Mouse (Mus musculus): ENCODE measurements around the gene Shroom2. TPM values are rescaled to one million over a fixed set of nuclear protein-coding genes. Genes with fewer than 3 reads are reported as not detected.

Gene Shroom2
- 294 and 337 TPM in 2 replicates for total RNA-seq (2014; rRNA removed)
- 114 and 120 TPM in 2 replicates for polyA plus RNA-seq (2015; fragmentation: Nextera tagmentation; extraction: Ambion mirVana)

- DNase-seq (ENCODE audit: low spot score) = peak; percentile 2
- Histone ChIP-seq H3K27me3 (ENCODE audit: insufficient read depth, low read length) (peaks cover 10% of the 10 kb centered on the region), H3K36me3 (ENCODE audit: insufficient read depth, low read length) (no peaks in the 10 kb centered on the region)
These were observed at the start of gene Shroom2 for GRCm38 (mm10) chrX:152768891-152769599. TSS of gene Shroom2 (minus strand) at chrX:152769465.

GRCm38 (mm10) chrX:152818996-152819395 lies 49.7 kb upstream of the Shroom2 start:
- H3K4me3 ChIP-seq (ENCODE audit: low read length) = no peak overlapping the region
- no peaks in the 10 kb centered on the region for H3K9me3 ChIP-seq (ENCODE audit: low read length)
- H3K4me1 ChIP-seq (ENCODE audit: insufficient read depth, low read length) = no peaks in the 10 kb centered on the region
- no peaks in the 10 kb centered on the region for H3K36me3 ChIP-seq (ENCODE audit: insufficient read depth, low read length)
- no peak overlapping the region for H3K9ac ChIP-seq (replicated peaks; ENCODE audit: low read length)
- TF ChIP-seq CTCF (IDR thresholded peaks at IDR 0.05; ENCODE audit: low read depth) = peak; percentile 61
- H3K27ac ChIP-seq = no peak overlapping the region
- H3K4me2 ChIP-seq (ENCODE audit: low read depth, low read length) = no peak overlapping the region
- H3K27me3 ChIP-seq (ENCODE audit: insufficient read depth, low read length) = no peaks in the 10 kb centered on the region
- peak; percentile 8 for DNase-seq (ENCODE audit: low spot score)
- ATAC-seq = no peak

More at GRCm38 (mm10) chrX:152768891-152769599, at the start of gene Shroom2:
- H3K9me3 ChIP-seq (ENCODE audit: low read length) = no peaks in the 10 kb centered on the region
- peak within 1 kb of the TSS; percentile 58 for H3K4me2 ChIP-seq (ENCODE audit: low read depth, low read length)
- peak within 1 kb of the TSS; percentile 58 for H3K4me3 ChIP-seq (ENCODE audit: low read length)
- peak within 1 kb of the TSS; percentile 11; the same call in 1 of the 2 replicates for H3K27ac ChIP-seq
- no peaks in the 10 kb centered on the region for H3K4me1 ChIP-seq (ENCODE audit: insufficient read depth, low read length)
- TF ChIP-seq CTCF (IDR thresholded peaks at IDR 0.05; ENCODE audit: low read depth) = no peak
- H3K9ac ChIP-seq (replicated peaks; ENCODE audit: low read length) = peak within 1 kb of the TSS; percentile 41
- 23% methylated on average over 54 of the region's 55 CpGs for WGBS
- peak; percentile 86 for ATAC-seq

GRCm38 (mm10) chrX:152813339-152813738 lies 44.1 kb upstream of the Shroom2 start:
- Histone ChIP-seq H3K27me3 (ENCODE audit: insufficient read depth, low read length) (no peaks in the 10 kb centered on the region), H3K9me3 (ENCODE audit: low read length) (no peaks in the 10 kb centered on the region), H3K4me1 (ENCODE audit: insufficient read depth, low read length) (no peaks in the 10 kb centered on the region), H3K4me2 (ENCODE audit: low read depth, low read length) (no peak overlapping the region), H3K4me3 (ENCODE audit: low read length) (no peak overlapping the region), H3K9ac (replicated peaks; ENCODE audit: low read length) (no peak overlapping the region), H3K27ac (no peak overlapping the region), H3K36me3 (ENCODE audit: insufficient read depth, low read length) (no peaks in the 10 kb centered on the region)
- DNase-seq (ENCODE audit: low spot score) (no peak), ATAC-seq (no peak)
- TF ChIP-seq CTCF (IDR thresholded peaks at IDR 0.05; ENCODE audit: low read depth) = no peak
- WGBS = 60% methylated on average over 3 of the region's 3 CpGs

DNA sequence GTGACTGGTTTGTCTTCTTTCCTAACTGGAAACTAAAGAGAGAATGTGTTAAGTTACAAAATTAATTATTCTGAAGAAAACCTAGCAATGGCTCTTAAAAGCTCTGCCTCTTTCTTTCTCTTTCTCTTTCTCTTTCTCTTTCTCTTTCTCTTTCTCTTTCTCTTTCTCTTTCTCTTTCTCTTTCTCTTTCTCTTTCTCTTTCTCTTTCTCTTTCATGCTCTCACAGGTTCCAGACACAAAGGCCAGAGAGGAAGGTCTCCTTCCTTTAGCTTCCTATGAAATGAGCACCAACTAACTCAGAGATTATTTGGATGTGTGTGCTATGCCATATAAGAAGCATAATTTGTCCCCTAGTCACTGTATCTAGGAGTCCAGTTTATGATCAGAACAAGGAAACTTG lies 36.1 kb upstream of the Shroom2 start:
- Histone ChIP-seq H3K9ac (replicated peaks; ENCODE audit: low read length) (no peak overlapping the region), H3K9me3 (ENCODE audit: low read length) (no peaks in the 10 kb centered on the region), H3K27ac (no peak overlapping the region), H3K27me3 (ENCODE audit: insufficient read depth, low read length) (no peaks in the 10 kb centered on the region), H3K4me2 (ENCODE audit: low read depth, low read length) (no peak overlapping the region), H3K36me3 (ENCODE audit: insufficient read depth, low read length) (no peaks in the 10 kb centered on the region), H3K4me3 (ENCODE audit: low read length) (no peak overlapping the region), H3K4me1 (ENCODE audit: insufficient read depth, low read length) (no peaks in the 10 kb centered on the region)
- DNase-seq (ENCODE audit: low spot score) (no peak), ATAC-seq (no peak)
- TF ChIP-seq CTCF (IDR thresholded peaks at IDR 0.05; ENCODE audit: low read depth) = no peak

DNA sequence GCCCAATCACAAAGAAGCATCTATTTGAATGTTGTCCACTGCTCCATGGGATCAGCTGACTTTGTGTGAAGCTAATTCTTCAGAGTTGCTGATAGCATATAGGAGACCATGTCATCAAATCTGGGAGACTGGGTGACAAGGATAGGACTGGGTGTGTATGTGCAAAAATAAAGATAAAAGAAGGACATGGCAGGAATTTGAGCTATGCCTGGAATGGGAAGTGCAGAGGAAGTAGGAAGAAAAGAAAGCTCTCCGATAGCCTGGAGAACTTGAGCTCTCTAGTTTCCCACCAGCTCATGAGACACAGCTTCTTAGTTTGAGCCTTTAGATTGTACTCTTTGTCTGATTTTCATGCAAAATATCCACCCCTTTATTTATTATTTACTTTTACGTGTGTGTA lies 19.3 kb upstream of the Shroom2 start:
- DNase-seq (ENCODE audit: low spot score) = no peak
- Histone ChIP-seq H3K4me2 (ENCODE audit: low read depth, low read length) (no peak overlapping the region), H3K4me3 (ENCODE audit: low read length) (no peak overlapping the region), H3K36me3 (ENCODE audit: insufficient read depth, low read length) (no peaks in the 10 kb centered on the region), H3K4me1 (ENCODE audit: insufficient read depth, low read length) (no peaks in the 10 kb centered on the region), H3K27me3 (ENCODE audit: insufficient read depth, low read length) (no peaks in the 10 kb centered on the region), H3K9me3 (ENCODE audit: low read length) (no peaks in the 10 kb centered on the region), H3K9ac (replicated peaks; ENCODE audit: low read length) (no peak overlapping the region), H3K27ac (no peak overlapping the region)
- no peak for TF ChIP-seq CTCF (IDR thresholded peaks at IDR 0.05; ENCODE audit: low read depth)
- 79% methylated on average over 2 of the region's 2 CpGs for WGBS
- ATAC-seq = no peak

DNA sequence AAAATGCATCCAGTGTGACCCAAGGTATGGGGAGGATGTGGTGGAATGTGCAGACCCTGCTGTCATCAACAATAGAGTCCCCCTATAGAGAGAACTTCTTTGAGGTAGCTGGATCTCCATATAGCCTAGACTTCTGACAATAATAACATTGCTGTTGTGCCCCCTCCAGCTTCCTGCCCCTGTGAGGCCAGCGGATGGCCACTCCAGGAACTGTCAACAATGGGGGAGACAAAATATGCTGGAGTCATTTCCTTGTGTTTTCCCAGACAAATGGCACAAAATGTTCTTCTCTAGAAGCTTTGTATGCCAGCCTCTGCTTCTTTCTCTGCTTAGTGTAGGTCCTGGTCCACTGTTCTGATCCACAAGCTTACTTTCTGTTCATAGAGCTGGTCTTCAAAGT lies 18.9 kb upstream of the Shroom2 start:
- Histone ChIP-seq H3K36me3 (ENCODE audit: insufficient read depth, low read length) (no peaks in the 10 kb centered on the region), H3K27ac (no peak overlapping the region), H3K4me2 (ENCODE audit: low read depth, low read length) (no peak overlapping the region), H3K9ac (replicated peaks; ENCODE audit: low read length) (no peak overlapping the region), H3K4me3 (ENCODE audit: low read length) (no peak overlapping the region), H3K4me1 (ENCODE audit: insufficient read depth, low read length) (no peaks in the 10 kb centered on the region), H3K27me3 (ENCODE audit: insufficient read depth, low read length) (no peaks in the 10 kb centered on the region), H3K9me3 (ENCODE audit: low read length) (no peaks in the 10 kb centered on the region)
- no peak for ATAC-seq
- WGBS = 91% methylated on average over 1 of the region's 1 CpGs
- DNase-seq (ENCODE audit: low spot score) = no peak
- TF ChIP-seq CTCF (IDR thresholded peaks at IDR 0.05; ENCODE audit: low read depth) = no peak
